Mouse (Mus musculus) liver, embryonic 12.5 days (tissue): ENCODE data around the gene Dync1li1. TPM values are rescaled to one million over a fixed set of nuclear protein-coding genes. Genes with fewer than 3 reads are reported as not detected.

ENCODE experiments used
- ATAC-seq: fragments of 200-750 bp; cut with Nextera tagmentation; 2 replicates; pipeline ENCODE4 v1.8.0; 2017; ENCODE audit warnings: moderate number of reproducible peaks, mild to moderate bottlenecking, moderate library complexity
- H3K27ac ChIP-seq: fragments of 300-500 bp; sonication (generic); 2 replicates; pipeline ENCODE4 v1.5.1; 2016; ENCODE audit warnings: mild to moderate bottlenecking
- H3K27me3 ChIP-seq: fragments of 300-500 bp; sonication (generic); replicated peaks from 2 replicates; pipeline ENCODE4 v1.6.1; 2016; ENCODE audit warnings: mild to moderate bottlenecking, moderate library complexity
- H3K36me3 ChIP-seq: fragments of 300-500 bp; sonication (generic); 2 replicates; pipeline ENCODE4 v1.6.1; 2016; ENCODE audit warnings: mild to moderate bottlenecking, moderate library complexity
- H3K4me1 ChIP-seq: fragments of 300-500 bp; sonication (generic); 2 replicates; pipeline ENCODE4 v1.6.1; 2016
- H3K4me2 ChIP-seq: fragments of 300-500 bp; sonication (generic); 2 replicates; pipeline ENCODE4 v1.6.1; 2016; ENCODE audit warnings: mild to moderate bottlenecking, moderate library complexity
- H3K4me3 ChIP-seq: fragments of 300-500 bp; sonication (generic); 2 replicates; pipeline ENCODE4 v1.5.1; 2016; ENCODE audit warnings: mild to moderate bottlenecking, moderate library complexity
- H3K9ac ChIP-seq: fragments of 300-500 bp; sonication (generic); 2 replicates; pipeline ENCODE4 v1.6.1; 2016; ENCODE audit warnings: mild to moderate bottlenecking, moderate library complexity
- H3K9me3 ChIP-seq: fragments of 300-500 bp; sonication (generic); replicated peaks from 2 replicates; pipeline ENCODE4 v1.6.1; 2016; ENCODE audit warnings: mild to moderate bottlenecking, moderate library complexity
- WGBS: fragments of 180-500 bp; shearing (Covaris S2); methylation state at CpG from one replicate; pipeline ENCODE4 v1.1.7; 2016; ENCODE audit not compliant: insufficient replicate concordance; 5-methylcytosine and 5-hydroxymethylcytosine counted together
- polyA plus RNA-seq: library from polyadenylated mRNA; unstranded; fragments of >200 nt; fragmentation: Nextera tagmentation; extraction: Ambion mirVana; gene quantifications from 2 replicates; pipeline ENCODE4 v1.2.1, GENCODE M21; 2016

Dync1li1 gene
- polyA plus RNA-seq, 1 experiment from 2014 or later, result 41.3 TPM

- Histone ChIP-seq H3K9ac (peak overlapping the region; percentile 39; the same call in 1 of the 2 replicates), H3K4me1 (peaks cover 73% of the 10 kb centered on the region), H3K9me3 (no peaks in the 10 kb centered on the region), H3K27me3 (no peaks in the 10 kb centered on the region), H3K36me3 (peaks cover 16% of the 10 kb centered on the region), H3K27ac (0 out of 2 replicates have a peak overlapping the region, but pooled peaks have one; percentile 40), H3K4me3 (peak overlapping the region; percentile 89), H3K4me2 (peak overlapping the region; percentile 88)
- no peak for ATAC-seq
- 20% methylated on average over 2 of the region's 2 CpGs for WGBS
Measured at GRCm38 (mm10) chr9:114733238-114733637, 44.6 kb downstream of the Dync1li1 start.

DNA sequence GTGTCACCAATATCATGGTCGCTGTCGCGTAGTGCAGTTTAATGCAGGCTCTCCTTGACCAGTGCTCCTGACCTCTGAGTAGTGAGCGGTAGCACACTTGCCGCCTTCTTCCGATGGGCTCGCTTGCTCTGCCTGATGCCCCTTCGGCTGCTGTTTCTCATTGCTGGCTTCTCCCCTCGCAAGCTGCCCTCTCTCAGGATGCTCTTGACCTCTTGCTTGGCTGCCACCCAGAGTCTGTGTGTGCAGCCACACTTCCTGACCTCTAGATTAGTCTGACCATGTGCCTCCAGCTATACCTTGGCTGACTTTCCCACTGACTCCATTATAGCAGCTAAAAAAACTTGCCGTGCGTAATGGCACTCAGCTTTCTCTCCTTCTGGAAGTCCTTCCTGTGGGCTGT lies 47.9 kb downstream of the Dync1li1 start:
- Histone ChIP-seq H3K9ac (no peak overlapping the region), H3K27me3 (no peaks in the 10 kb centered on the region), H3K4me3 (no peak overlapping the region), H3K9me3 (no peaks in the 10 kb centered on the region), H3K4me2 (no peak overlapping the region), H3K27ac (no peak overlapping the region), H3K36me3 (peaks cover 33% of the 10 kb centered on the region), H3K4me1 (peaks cover 50% of the 10 kb centered on the region)
- WGBS, result 78% methylated on average over 11 of the region's 11 CpGs
- ATAC-seq, result no peak

- Histone ChIP-seq H3K36me3 (peaks cover 61% of the 10 kb centered on the region), H3K27ac (no peak overlapping the region), H3K27me3 (no peaks in the 10 kb centered on the region), H3K4me2 (no peak overlapping the region), H3K4me1 (peaks cover 27% of the 10 kb centered on the region), H3K9me3 (no peaks in the 10 kb centered on the region), H3K4me3 (no peak overlapping the region), H3K9ac (peak overlapping the region; percentile 22; the same call in 1 of the 2 replicates)
- ATAC-seq, result no peak
- 81% methylated on average over 9 of the region's 9 CpGs for WGBS
Measured at GRCm38 (mm10) chr9:114740336-114740735, 51.7 kb downstream of the Dync1li1 start.

- no peak overlapping the region for H3K4me3 ChIP-seq
- peaks cover 16% of the 10 kb centered on the region for H3K4me1 ChIP-seq
- no peak overlapping the region for H3K9ac ChIP-seq
- ATAC-seq, result peak; percentile 19; the same call in 1 of the 2 replicates
- H3K9me3 ChIP-seq, result no peaks in the 10 kb centered on the region
- H3K27ac ChIP-seq, result peak overlapping the region; percentile 27; the same call in 1 of the 2 replicates
- no peak overlapping the region for H3K4me2 ChIP-seq
- peaks cover 71% of the 10 kb centered on the region for H3K36me3 ChIP-seq
- 32% methylated on average over 2 of the region's 2 CpGs for WGBS
- no peaks in the 10 kb centered on the region for H3K27me3 ChIP-seq
Measured at GRCm38 (mm10) chr9:114742731-114743130, 54.1 kb downstream of the Dync1li1 start.

DNA sequence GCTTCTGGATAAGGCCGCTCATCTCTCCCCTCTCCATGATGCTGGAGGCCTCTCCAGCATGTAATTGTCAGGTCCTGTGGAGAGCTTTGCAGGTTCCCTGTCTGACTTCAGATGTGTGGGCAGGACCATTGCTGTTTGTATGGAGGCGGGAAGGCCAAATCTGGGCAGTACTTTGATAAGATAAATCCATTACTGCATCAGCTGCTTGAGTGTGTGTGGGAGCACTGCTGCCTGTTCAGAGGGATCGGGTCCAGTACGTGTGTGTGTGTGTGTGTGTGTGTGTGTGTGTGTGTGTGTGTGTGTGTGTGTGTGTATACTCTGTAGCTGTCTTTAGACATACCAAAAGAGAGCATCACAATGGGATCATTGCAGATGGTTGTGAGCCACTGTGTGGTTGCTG lies 56.6 kb downstream of the Dync1li1 start:
- no peak for ATAC-seq

DNA sequence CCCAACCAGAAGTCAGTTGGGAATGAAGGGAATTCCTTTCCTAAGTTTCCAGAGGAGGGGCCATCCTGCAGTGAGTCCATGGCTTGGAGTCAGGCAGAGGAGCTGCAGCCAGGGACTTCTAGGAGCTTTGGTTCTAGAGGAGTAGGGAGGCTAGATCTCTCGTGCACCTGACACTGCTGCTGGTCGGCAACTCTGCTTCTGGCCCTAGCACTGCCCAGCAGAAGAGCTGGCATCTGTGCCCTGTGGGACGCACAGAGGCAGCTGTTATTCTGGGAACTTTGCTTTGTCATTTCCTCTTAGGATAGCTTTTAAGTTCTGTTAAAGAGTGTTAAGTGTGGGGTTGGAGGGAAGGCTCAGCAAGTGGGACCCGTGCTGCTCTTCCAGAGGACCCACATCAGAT lies 57.1 kb downstream of the Dync1li1 start:
- no peaks in the 10 kb centered on the region for H3K9me3 ChIP-seq
- H3K4me1 ChIP-seq, result peaks cover 16% of the 10 kb centered on the region
- 44% methylated on average over 4 of the region's 4 CpGs for WGBS
- H3K4me3 ChIP-seq, result no peak overlapping the region
- H3K9ac ChIP-seq, result no peak overlapping the region
- H3K36me3 ChIP-seq, result peaks cover 83% of the 10 kb centered on the region
- no peak for ATAC-seq
- no peaks in the 10 kb centered on the region for H3K27me3 ChIP-seq
- no peak overlapping the region for H3K27ac ChIP-seq
- H3K4me2 ChIP-seq, result no peak overlapping the region

More for the DNA sequence above, 56.6 kb downstream of the Dync1li1 start:
- Histone ChIP-seq H3K36me3 (peaks cover 83% of the 10 kb centered on the region), H3K4me2 (no peak overlapping the region), H3K4me3 (no peak overlapping the region), H3K9me3 (no peaks in the 10 kb centered on the region), H3K27ac (no peak overlapping the region), H3K27me3 (no peaks in the 10 kb centered on the region), H3K4me1 (peaks cover 16% of the 10 kb centered on the region), H3K9ac (no peak overlapping the region)
- 69% methylated on average over 4 of the region's 4 CpGs for WGBS

DNA sequence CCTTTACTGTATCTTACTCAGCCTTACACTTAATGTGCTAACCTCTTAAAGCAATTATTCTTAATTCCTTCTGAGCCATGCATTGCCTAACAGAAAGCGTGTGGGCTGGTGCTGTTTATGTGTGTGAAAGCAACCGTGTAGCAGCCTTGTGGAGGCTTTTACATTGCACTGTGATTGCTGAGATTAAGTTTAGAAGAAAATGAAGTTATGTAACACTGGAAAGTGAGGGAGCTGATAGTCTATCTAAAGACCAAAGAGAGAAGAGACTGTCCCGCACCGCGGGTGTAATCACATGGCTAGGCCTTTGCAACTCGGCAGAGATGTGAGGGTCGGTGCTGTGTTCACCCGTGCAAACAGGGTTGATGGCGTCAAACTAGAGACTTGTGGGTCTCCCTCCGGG lies 58.4 kb downstream of the Dync1li1 start:
- WGBS, result 81% methylated on average over 10 of the region's 10 CpGs
- no peaks in the 10 kb centered on the region for H3K9me3 ChIP-seq
- peaks cover 71% of the 10 kb centered on the region for H3K36me3 ChIP-seq
- H3K4me3 ChIP-seq, result no peak overlapping the region
- no peaks in the 10 kb centered on the region for H3K27me3 ChIP-seq
- no peak for ATAC-seq
- no peak overlapping the region for H3K9ac ChIP-seq
- H3K27ac ChIP-seq, result no peak overlapping the region
- no peak overlapping the region for H3K4me2 ChIP-seq
- H3K4me1 ChIP-seq, result peaks cover 16% of the 10 kb centered on the region

- WGBS, result 87% methylated on average over 12 of the region's 12 CpGs
- Histone ChIP-seq H3K36me3 (peaks cover 68% of the 10 kb centered on the region), H3K9ac (no peak overlapping the region), H3K4me2 (no peak overlapping the region), H3K4me3 (no peak overlapping the region), H3K27me3 (no peaks in the 10 kb centered on the region), H3K4me1 (peaks cover 16% of the 10 kb centered on the region), H3K27ac (no peak overlapping the region), H3K9me3 (no peaks in the 10 kb centered on the region)
- ATAC-seq, result no peak
Measured at GRCm38 (mm10) chr9:114747466-114747865, 58.9 kb downstream of the Dync1li1 start.

DNA sequence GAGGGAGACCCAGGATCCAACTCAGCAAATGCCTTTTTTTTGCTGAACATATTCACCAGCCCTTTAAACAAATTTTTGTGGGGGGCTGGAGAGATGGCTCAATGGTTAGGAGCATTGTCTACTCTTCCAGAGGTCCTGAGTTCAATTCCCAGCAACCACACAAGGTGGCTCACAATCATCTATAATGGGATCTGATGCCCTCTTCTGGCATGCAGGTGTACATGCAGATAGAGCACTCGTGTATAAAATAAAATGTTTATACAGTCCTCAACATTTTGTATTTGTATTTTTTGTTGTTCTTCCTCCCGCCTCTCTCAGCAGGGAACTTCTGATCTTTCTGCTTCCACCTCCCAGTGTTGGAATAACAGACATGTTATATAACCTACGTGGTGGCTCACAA lies 63.0 kb downstream of the Dync1li1 start:
- H3K27ac ChIP-seq, result no peak overlapping the region
- H3K9ac ChIP-seq, result no peak overlapping the region
- ATAC-seq, result no peak
- 78% methylated on average over 3 of the region's 3 CpGs for WGBS
- H3K4me1 ChIP-seq, result peaks cover 9% of the 10 kb centered on the region
- H3K4me3 ChIP-seq, result no peak overlapping the region
- H3K36me3 ChIP-seq, result peaks cover 52% of the 10 kb centered on the region
- H3K9me3 ChIP-seq, result no peaks in the 10 kb centered on the region
- no peak overlapping the region for H3K4me2 ChIP-seq
- H3K27me3 ChIP-seq, result no peaks in the 10 kb centered on the region

DNA sequence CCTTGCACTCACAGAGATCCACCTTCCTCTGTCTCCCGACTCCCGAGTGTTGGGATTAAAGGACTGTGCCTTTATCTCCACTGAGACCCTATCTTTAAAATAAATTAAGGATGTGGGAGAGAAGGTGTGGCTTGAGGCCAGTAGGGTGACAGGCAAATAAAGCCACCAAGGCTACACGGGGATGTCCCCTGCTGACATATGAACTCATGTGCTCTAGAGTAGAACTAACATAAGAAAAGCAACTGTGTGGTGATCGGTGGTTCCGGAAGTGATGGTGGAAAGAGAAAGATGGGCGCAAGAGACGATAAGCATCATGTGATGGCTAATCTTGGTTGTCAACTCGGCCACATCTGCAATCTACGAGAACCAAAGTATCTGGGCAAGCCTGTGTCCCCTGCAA lies 63.7 kb downstream of the Dync1li1 start:
- Histone ChIP-seq H3K4me3 (no peak overlapping the region), H3K27me3 (no peaks in the 10 kb centered on the region), H3K36me3 (peaks cover 50% of the 10 kb centered on the region), H3K4me2 (peak overlapping the region; percentile 87), H3K27ac (no peak overlapping the region), H3K9ac (no peak overlapping the region), H3K9me3 (no peaks in the 10 kb centered on the region), H3K4me1 (peaks cover 9% of the 10 kb centered on the region)
- WGBS, result 58% methylated on average over 9 of the region's 9 CpGs
- no peak for ATAC-seq

DNA sequence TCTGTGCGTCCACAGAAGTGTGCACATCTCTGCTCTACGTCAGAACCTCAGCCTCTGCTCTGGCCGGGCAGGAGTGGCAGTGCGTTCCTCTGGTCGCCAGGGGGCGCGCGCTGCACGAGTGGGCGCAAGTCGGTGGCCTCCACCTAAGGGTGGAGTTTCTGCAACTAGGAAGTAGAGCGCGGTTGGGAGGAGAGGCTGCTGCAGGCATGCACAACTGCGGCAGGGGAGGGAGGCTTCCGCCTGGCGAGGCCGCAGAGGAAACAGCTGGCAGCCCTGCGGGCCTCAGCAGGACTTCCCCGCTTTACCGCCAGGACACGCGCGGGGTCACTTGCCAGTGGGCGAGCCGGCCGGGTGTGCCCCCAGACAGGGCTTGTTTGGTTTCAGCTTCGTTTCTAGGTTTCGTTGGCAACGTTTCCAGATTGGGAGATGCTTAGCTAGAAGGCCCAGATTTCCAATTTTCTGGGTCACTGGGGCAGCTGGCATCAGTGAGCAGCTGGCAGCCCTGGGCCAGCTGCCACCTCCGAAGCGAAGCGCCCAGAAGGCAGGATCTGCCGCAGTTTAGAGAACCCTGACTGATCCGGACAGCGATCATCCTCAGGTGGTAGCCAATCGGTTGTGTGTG lies 64.4 kb downstream of the Dync1li1 start:
- H3K36me3 ChIP-seq, result peaks cover 43% of the 10 kb centered on the region
- peak overlapping the region; percentile 57; the same call in 1 of the 2 replicates for H3K27ac ChIP-seq

DNA sequence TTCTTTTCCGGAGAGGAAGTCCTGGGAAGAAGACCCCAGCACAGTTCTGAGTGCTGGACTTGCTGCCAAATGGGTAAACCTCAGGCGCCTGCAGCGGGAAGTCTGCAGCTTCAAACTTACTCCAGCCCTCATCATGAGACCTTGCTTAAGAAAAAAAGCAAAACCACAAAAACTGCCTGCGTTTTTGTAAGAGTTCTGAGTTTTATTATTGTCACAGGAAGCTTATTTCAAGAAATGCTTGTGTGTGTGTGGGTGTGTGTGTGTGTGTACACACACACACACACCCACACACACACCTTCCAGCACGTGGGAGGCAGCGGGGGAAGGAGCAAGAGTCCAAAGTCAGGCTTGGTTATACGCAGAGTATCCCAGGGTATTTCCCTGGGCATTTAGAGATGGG lies 69.7 kb downstream of the Dync1li1 start:
- Histone ChIP-seq H3K4me1 (peaks cover 2% of the 10 kb centered on the region), H3K36me3 (peaks cover 52% of the 10 kb centered on the region)
- WGBS, result 62% methylated on average over 7 of the region's 7 CpGs

More for the DNA sequence above, 64.4 kb downstream of the Dync1li1 start:
- Histone ChIP-seq H3K4me1 (peaks cover 9% of the 10 kb centered on the region), H3K9me3 (no peaks in the 10 kb centered on the region), H3K9ac (peak overlapping the region; percentile 71), H3K27me3 (no peaks in the 10 kb centered on the region), H3K4me2 (peak overlapping the region; percentile 87), H3K4me3 (peak overlapping the region; percentile 65)
- WGBS, result 6% methylated on average over 36 of the region's 36 CpGs
- peak; percentile 91 for ATAC-seq

DNA sequence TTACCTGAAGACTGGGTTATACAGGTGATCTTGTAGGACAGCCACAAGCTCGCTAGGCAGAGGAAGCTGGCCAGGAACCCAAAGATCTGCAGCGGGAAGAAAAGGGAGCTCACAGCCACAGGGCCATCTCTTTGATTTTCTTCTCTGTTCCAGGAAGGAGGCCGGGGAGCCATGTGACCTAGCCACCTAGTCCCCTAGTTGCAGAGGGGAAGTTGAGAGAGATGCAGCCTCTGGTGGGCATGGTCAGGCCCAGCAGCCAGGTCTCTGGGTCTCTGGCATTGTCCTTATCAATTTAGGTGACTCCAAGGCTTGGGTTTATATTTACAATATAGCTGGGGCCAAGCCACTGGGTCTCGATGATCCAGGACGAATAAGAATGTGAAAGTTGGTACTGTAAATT lies 70.2 kb downstream of the Dync1li1 start:
- Histone ChIP-seq H3K27me3 (no peaks in the 10 kb centered on the region), H3K4me3 (no peak overlapping the region), H3K4me2 (no peak overlapping the region), H3K9me3 (no peaks in the 10 kb centered on the region), H3K27ac (no peak overlapping the region), H3K36me3 (peaks cover 52% of the 10 kb centered on the region), H3K4me1 (no peaks in the 10 kb centered on the region), H3K9ac (no peak overlapping the region)
- no peak for ATAC-seq
- WGBS, result 67% methylated on average over 5 of the region's 5 CpGs

More for the DNA sequence above, 69.7 kb downstream of the Dync1li1 start:
- Histone ChIP-seq H3K9me3 (no peaks in the 10 kb centered on the region), H3K27ac (no peak overlapping the region), H3K4me3 (no peak overlapping the region), H3K27me3 (no peaks in the 10 kb centered on the region), H3K9ac (no peak overlapping the region), H3K4me2 (no peak overlapping the region)
- ATAC-seq, result no peak
